Mouse (Mus musculus) intestine, embryonic 15.5 days (tissue): ENCODE data around the gene AF366264. TPM values are rescaled to one million over a fixed set of nuclear protein-coding genes. Genes with fewer than 3 reads are reported as not detected.

Experiments
- polyA plus RNA-seq: library from polyadenylated mRNA; unstranded; fragments of >200 nt; fragmentation: Nextera tagmentation; extraction: Ambion mirVana; gene quantifications from 2 replicates; pipeline ENCODE4 v1.2.1, GENCODE M21; 2015

AF366264 gene
- polyA plus RNA-seq, 1 experiment from 2014 or later, result not detected

Other genes starting within 250 kb of the AF366264 start
- 19.1 and 22.2 TPM in 2 replicates for gene Rasa3, start 160.8 kb downstream of the AF366264 start, polyA plus RNA-seq
- gene Cfap97d2, start 132.5 kb downstream of the AF366264 start, polyA plus RNA-seq, result 0.10 TPM in 1 of 2 replicates, not detected in the other
- gene Cdc16, start 80.7 kb downstream of the AF366264 start, polyA plus RNA-seq, result 132 and 143 TPM in 2 replicates
- 34.0 and 34.4 TPM in 2 replicates for gene Upf3a, start 52.8 kb downstream of the AF366264 start, polyA plus RNA-seq
- 24.4 and 26.9 TPM in 2 replicates for gene Champ1, start 31.3 kb upstream of the AF366264 start, polyA plus RNA-seq
- 80.2 and 84.2 TPM in 2 replicates for gene Coprs, start 51.9 kb upstream of the AF366264 start, polyA plus RNA-seq